Mouse (Mus musculus) urinary bladder, adult 18-20 months (tissue): ENCODE measurements at regions not wholly inside any gene's neighbourhood (a gene's known extent, or its start where the extent isn't known, plus 50 kb on each side); places are given as distances from the start of the nearest gene placed in this dataset.

Source experiments
- DNase-seq, 2 experiments: peaks; one replicate each; pipeline ENCODE4 v3.0.0; 2022; ENCODE audit warnings: low spot score in 2 of 2, mixed read lengths in 2 of 2

- DNase-seq: no peak
Observed at GRCm38 (mm10) chr4:100616161-100616915, 137.7 kb downstream of the Ube2u start.

- no peak for DNase-seq
Observed at GRCm38 (mm10) chr4:100616916-100617488, 138.4 kb downstream of the Ube2u start.

GRCm38 (mm10) chr4:100624656-100625055, 146.0 kb downstream of the Ube2u start:
- no peak for DNase-seq

- no peak for DNase-seq
Observed at GRCm38 (mm10) chr4:100626551-100626950, 147.9 kb downstream of the Ube2u start.

- DNase-seq: no peak
Observed at GRCm38 (mm10) chr4:100634388-100634787, 142.1 kb upstream of the Cachd1 start.

- no peak for DNase-seq
Observed at GRCm38 (mm10) chr4:100637597-100637996, 138.9 kb upstream of the Cachd1 start.

GRCm38 (mm10) chr4:100661154-100661553, 115.3 kb upstream of the Cachd1 start:
- DNase-seq: no peak

GRCm38 (mm10) chr4:100664619-100665264, 111.7 kb upstream of the Cachd1 start:
- DNase-seq: no peak

GRCm38 (mm10) chr4:100670553-100670952, 105.9 kb upstream of the Cachd1 start:
- no peak for DNase-seq

- DNase-seq: no peak
Observed at GRCm38 (mm10) chr4:100674916-100675315, 101.6 kb upstream of the Cachd1 start.

- DNase-seq: no peak
Observed at GRCm38 (mm10) chr4:100683757-100684156, 92.7 kb upstream of the Cachd1 start.

GRCm38 (mm10) chr4:100700002-100700401, 76.5 kb upstream of the Cachd1 start:
- DNase-seq: no peak

- DNase-seq: no peak
Observed at GRCm38 (mm10) chr4:100700418-100700817, 76.1 kb upstream of the Cachd1 start.

GRCm38 (mm10) chr4:100705960-100706359, 70.5 kb upstream of the Cachd1 start:
- DNase-seq: no peak

- DNase-seq: no peak
Observed at GRCm38 (mm10) chr4:100707125-100707524, 69.3 kb upstream of the Cachd1 start.

- DNase-seq: no peak
Observed at GRCm38 (mm10) chr4:100708247-100708646, 68.2 kb upstream of the Cachd1 start.

GRCm38 (mm10) chr4:100714240-100714639, 62.2 kb upstream of the Cachd1 start:
- no peak for DNase-seq

GRCm38 (mm10) chr4:100717601-100718000, 58.9 kb upstream of the Cachd1 start:
- no peak for DNase-seq

GRCm38 (mm10) chr4:100722532-100722931, 53.9 kb upstream of the Cachd1 start:
- DNase-seq: peak; percentile 31 to 68

- no peak for DNase-seq
Observed at GRCm38 (mm10) chr4:100723053-100723452, 53.4 kb upstream of the Cachd1 start.

GRCm38 (mm10) chr4:100725811-100726210, 50.7 kb upstream of the Cachd1 start:
- DNase-seq: no peak

- DNase-seq: no peak
Observed at GRCm38 (mm10) chr4:100726496-100726895, 50.0 kb upstream of the Cachd1 start.
